Mouse (Mus musculus) lung, postnatal 0 days (tissue): ENCODE results near the gene Ppp1r3d. TPM values are rescaled to one million over a fixed set of nuclear protein-coding genes. Genes with fewer than 3 reads are reported as not detected.

Experiments
- ATAC-seq: fragments of 200-750 bp; cut with Nextera tagmentation; 2 replicates; pipeline ENCODE4 v1.8.0; 2017; ENCODE audit warnings: moderate library complexity
- DNase-seq: peaks from one replicate; pipeline ENCODE4 v3.0.0-alpha.2; 2016; ENCODE audit warnings: low spot score
- H3K27ac ChIP-seq: fragments of 300-500 bp; sonication (generic); 2 replicates; pipeline ENCODE4 v1.5.1; 2014; ENCODE audit warnings: antibody characterized with exemption, mild to moderate bottlenecking, low read length, mixed read lengths
- H3K27me3 ChIP-seq: fragments of 300-500 bp; sonication (generic); replicated peaks from 2 replicates; pipeline ENCODE4 v1.6.1; 2014; ENCODE audit warnings: low read length, mixed read lengths; ENCODE audit not compliant: insufficient read depth
- H3K36me3 ChIP-seq: fragments of 300-500 bp; sonication (generic); 2 replicates; pipeline ENCODE4 v1.6.1; 2014; ENCODE audit warnings: low read length, mixed read lengths; ENCODE audit not compliant: insufficient read depth
- H3K4me1 ChIP-seq: fragments of 300-500 bp; sonication (generic); 2 replicates; pipeline ENCODE4 v1.6.1; 2014; ENCODE audit warnings: antibody characterized with exemption, low read depth, low read length, mixed read lengths; ENCODE audit not compliant: insufficient read depth
- H3K4me2 ChIP-seq: fragments of 300-500 bp; sonication (generic); replicated peaks from 2 replicates; pipeline ENCODE4 v1.6.1; 2014; ENCODE audit warnings: low read depth, mild to moderate bottlenecking, low read length, moderate library complexity, mixed read lengths
- H3K4me3 ChIP-seq: fragments of 300-500 bp; sonication (generic); 2 replicates; pipeline ENCODE4 v1.5.1; 2014; ENCODE audit warnings: low read depth, low read length
- H3K9ac ChIP-seq: fragments of 300-500 bp; sonication (generic); replicated peaks from 2 replicates; pipeline ENCODE4 v1.6.1; 2014; ENCODE audit warnings: low read depth, mild to moderate bottlenecking
- H3K9me3 ChIP-seq: fragments of 300-500 bp; sonication (generic); 2 replicates; pipeline ENCODE4 v1.6.1; 2016; ENCODE audit warnings: low read length, mixed read lengths
- CTCF ChIP-seq: IDR thresholded peaks from 2 replicates; pipeline ENCODE4 v1.5.1; 2016; ENCODE audit warnings: antibody characterized with exemption, mild to moderate bottlenecking
- EP300 ChIP-seq: IDR thresholded peaks from 2 replicates; pipeline ENCODE4 v1.6.1; 2016; ENCODE audit warnings: antibody characterized with exemption, mild to moderate bottlenecking, control low read depth
- WGBS: fragments of 180-500 bp; shearing (Covaris S2); extraction: QIAGEN DNeasy Blood & Tissue Kit; methylation state at CpG from one replicate; pipeline ENCODE4 v1.1.7; 2014; 5-methylcytosine and 5-hydroxymethylcytosine counted together
- polyA plus RNA-seq: library from polyadenylated mRNA; unstranded; fragments of >200 nt; fragmentation: Nextera tagmentation; extraction: Ambion mirVana; gene quantifications from 2 replicates; pipeline ENCODE4 v1.2.1, GENCODE M21; 2015

Ppp1r3d gene
- polyA plus RNA-seq, 1 experiment from 2014 or later: 3.5 TPM

DNA sequence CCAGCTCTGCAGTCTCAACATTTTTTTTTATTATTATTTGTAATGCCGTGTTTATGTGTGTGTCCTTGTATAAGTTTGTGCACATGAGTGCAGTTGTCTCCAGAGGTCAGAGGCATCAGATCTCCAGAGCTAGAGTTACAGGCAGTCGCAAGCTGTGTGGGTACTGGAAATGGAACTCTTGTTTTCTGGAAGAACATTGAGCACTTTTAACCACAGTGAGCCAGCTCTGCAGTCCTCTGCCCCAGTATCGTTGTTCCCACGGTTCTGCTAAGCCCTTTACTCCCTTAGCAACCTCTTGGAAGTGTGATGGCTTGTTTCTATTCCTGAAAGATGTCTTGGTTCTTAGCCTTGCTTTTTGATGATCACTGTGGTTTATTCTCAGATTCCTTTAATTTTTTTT, 35.1 kb upstream of the Ppp1r3d start:
- no peak for TF ChIP-seq CTCF
- TF ChIP-seq EP300: no peak
- H3K27ac ChIP-seq: no peak overlapping the region
- DNase-seq (no peak), ATAC-seq (no peak)
- WGBS: 76% methylated on average over 4 of the region's 4 CpGs
- H3K27me3 ChIP-seq: no peaks in the 10 kb centered on the region
- H3K4me1 ChIP-seq: no peaks in the 10 kb centered on the region
- no peaks in the 10 kb centered on the region for H3K9me3 ChIP-seq
- H3K4me2 ChIP-seq: no peak overlapping the region
- no peak overlapping the region for H3K4me3 ChIP-seq
- no peaks in the 10 kb centered on the region for H3K36me3 ChIP-seq
- no peak overlapping the region for H3K9ac ChIP-seq

DNA sequence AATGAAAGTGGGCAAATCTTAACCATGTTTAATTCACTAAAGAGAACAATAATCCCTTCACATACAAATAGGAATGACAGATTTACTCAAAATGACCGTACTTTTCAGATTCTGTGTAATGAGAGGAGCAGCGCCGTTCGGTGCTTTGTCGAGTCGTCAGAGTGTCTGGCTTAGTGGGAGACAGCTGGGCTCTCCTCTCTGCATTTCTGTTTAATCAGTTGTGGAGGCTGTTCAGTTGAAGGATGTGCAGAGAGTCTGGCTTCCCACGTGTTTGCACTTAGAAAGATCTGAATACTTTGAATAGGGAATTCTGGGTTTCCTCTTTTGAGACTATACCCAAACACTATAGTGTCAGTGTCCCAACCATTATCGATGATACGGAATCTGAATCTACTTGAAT, 23.0 kb upstream of the Ppp1r3d start:
- ATAC-seq: no peak
- TF ChIP-seq EP300 (no peak), CTCF (no peak)
- 58% methylated on average over 9 of the region's 9 CpGs for WGBS

DNA sequence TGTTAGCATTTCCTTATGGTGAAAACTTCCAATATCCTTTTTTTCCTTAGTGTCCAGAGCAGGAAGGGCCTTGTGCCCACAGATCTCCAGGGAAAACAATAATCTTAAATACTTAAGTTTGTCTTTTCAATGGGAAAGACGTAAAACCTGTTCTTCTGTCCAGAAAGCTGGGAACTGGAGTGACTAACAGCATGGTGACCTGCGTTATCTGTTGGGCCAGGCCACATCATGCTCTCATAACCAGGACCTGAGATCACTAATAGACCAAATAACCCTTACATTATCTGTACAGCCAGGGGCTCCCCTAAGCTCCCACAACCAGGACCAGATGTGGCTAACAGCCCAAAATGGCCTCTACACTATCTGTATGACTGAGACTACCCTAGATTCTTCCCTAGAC, 19.6 kb upstream of the Ppp1r3d start:
- Histone ChIP-seq H3K4me3 (no peak overlapping the region), H3K27me3 (no peaks in the 10 kb centered on the region), H3K9me3 (no peaks in the 10 kb centered on the region), H3K36me3 (no peaks in the 10 kb centered on the region), H3K4me1 (no peaks in the 10 kb centered on the region), H3K27ac (no peak overlapping the region), H3K4me2 (no peak overlapping the region), H3K9ac (no peak overlapping the region)
- DNase-seq (no peak), ATAC-seq (no peak)
- TF ChIP-seq CTCF (no peak), EP300 (no peak)
- 76% methylated on average over 2 of the region's 2 CpGs for WGBS

More for the DNA sequence above, 23.0 kb upstream of the Ppp1r3d start:
- no peak for DNase-seq
- H3K9ac ChIP-seq: no peak overlapping the region
- H3K27ac ChIP-seq: no peak overlapping the region
- H3K4me3 ChIP-seq: no peak overlapping the region
- H3K9me3 ChIP-seq: no peaks in the 10 kb centered on the region
- H3K27me3 ChIP-seq: no peaks in the 10 kb centered on the region
- no peak overlapping the region for H3K4me2 ChIP-seq
- H3K4me1 ChIP-seq: no peaks in the 10 kb centered on the region
- H3K36me3 ChIP-seq: no peaks in the 10 kb centered on the region

DNA sequence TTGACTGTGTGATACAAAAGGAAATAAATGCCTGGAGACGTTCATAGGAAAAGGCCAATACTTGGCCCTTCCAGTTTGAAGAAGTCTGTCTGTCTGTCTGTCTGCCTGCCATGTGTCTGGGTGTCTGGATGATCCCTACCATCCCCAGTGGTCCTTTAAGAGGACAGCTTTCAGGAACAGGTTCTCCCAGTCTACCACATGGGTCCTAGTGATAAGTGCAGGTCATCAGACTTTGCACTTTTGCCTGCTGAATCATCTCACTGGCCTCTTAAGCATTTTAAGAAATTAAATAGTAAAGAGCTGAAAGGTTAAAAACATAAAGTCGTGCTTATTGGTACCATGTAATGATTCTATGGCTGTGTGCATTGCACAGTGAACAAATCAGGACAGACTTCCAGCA, 19.2 kb upstream of the Ppp1r3d start:
- Histone ChIP-seq H3K4me2 (no peak overlapping the region), H3K27me3 (no peaks in the 10 kb centered on the region), H3K27ac (no peak overlapping the region), H3K4me1 (no peaks in the 10 kb centered on the region), H3K4me3 (no peak overlapping the region), H3K9ac (no peak overlapping the region), H3K36me3 (no peaks in the 10 kb centered on the region), H3K9me3 (no peaks in the 10 kb centered on the region)
- TF ChIP-seq EP300: no peak
- no peak for TF ChIP-seq CTCF
- ATAC-seq (no peak), DNase-seq (no peak)
- WGBS: 61% methylated on average over 2 of the region's 2 CpGs

DNA sequence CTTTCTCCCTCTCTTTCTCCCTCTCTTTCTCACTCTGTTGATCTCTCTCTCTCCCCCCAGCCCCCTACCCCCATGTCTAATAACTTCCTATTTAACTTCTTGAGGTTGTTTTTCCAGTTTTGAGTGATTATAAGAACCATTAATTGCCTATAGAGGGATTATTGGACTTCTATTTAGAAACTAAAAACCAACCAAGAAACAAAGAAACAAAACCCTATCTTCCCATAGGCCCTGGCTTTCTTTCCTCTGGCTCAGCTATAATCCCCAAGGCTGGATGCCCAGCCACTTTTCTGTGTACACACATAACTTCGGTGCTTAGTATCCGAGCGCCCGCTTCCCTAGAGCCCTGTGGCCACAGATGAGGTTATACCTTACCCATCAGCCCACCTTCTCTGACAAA, 16.0 kb upstream of the Ppp1r3d start, which contains the start of gene Cdh26:
Cdh26 (plus strand) TSS at position 301 of the 400 bp plus-strand sequence.
- Histone ChIP-seq H3K27ac (no peak within 1 kb of the TSS), H3K36me3 (no peaks in the 10 kb centered on the region), H3K9me3 (no peaks in the 10 kb centered on the region), H3K4me1 (no peaks in the 10 kb centered on the region), H3K4me2 (no peak within 1 kb of the TSS), H3K9ac (no peak within 1 kb of the TSS), H3K27me3 (no peaks in the 10 kb centered on the region), H3K4me3 (no peak within 1 kb of the TSS)
- TF ChIP-seq CTCF (no peak), EP300 (no peak)
- ATAC-seq (no peak), DNase-seq (no peak)
- WGBS: 75% methylated on average over 4 of the region's 4 CpGs

DNA sequence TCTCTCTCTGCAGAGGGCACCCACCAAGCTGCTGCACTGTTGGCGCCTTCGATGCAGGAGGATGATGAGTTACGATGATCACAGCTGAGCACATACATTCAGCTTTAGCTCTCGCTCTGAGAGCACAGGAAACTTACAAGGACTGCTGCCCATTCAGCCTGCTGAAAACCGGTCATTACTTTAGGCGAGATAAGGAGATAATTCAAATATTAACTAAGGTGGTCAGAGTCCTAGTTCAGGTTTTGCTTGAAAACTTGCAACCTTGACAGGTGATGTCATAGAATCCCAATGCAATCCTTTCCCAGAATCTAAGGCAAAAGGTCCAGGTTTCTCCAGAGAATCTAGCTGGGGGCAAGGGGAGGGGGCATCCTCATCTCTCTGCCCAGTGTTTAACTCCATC, 15.2 kb upstream of the Ppp1r3d start:
- WGBS: 51% methylated on average over 6 of the region's 6 CpGs
- no peak for ATAC-seq

DNA sequence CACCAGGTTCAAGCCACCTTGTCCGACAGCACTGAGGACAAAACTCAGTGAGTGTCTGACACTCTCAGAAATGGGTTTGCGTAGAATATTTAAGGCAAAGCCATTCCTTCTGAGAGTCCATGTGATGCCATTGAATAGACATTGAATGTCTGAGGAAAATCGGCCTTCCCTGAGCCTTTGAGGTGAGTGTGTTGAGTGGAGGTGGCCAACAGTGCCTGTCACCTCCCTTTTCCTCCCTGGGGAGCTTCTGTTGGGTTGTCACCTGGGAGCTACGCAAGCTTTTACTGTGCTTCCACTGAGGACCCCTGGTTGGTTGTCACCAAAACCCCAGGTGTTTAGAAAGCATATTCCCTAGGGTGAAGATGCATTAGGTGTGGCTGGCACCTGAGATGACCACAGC, 14.4 kb upstream of the Ppp1r3d start:
- DNase-seq: no peak
- Histone ChIP-seq H3K4me1 (no peaks in the 10 kb centered on the region), H3K9me3 (no peaks in the 10 kb centered on the region), H3K27ac (no peak overlapping the region), H3K4me2 (no peak overlapping the region), H3K9ac (no peak overlapping the region), H3K36me3 (no peaks in the 10 kb centered on the region), H3K4me3 (no peak overlapping the region), H3K27me3 (no peaks in the 10 kb centered on the region)
- no peak for ATAC-seq
- WGBS: 81% methylated on average over 4 of the region's 4 CpGs
- no peak for TF ChIP-seq CTCF
- TF ChIP-seq EP300: no peak

More for the DNA sequence above, 15.2 kb upstream of the Ppp1r3d start:
- Histone ChIP-seq H3K36me3 (no peaks in the 10 kb centered on the region), H3K27me3 (no peaks in the 10 kb centered on the region), H3K4me2 (no peak overlapping the region), H3K9ac (no peak overlapping the region), H3K4me1 (no peaks in the 10 kb centered on the region), H3K4me3 (no peak overlapping the region), H3K27ac (no peak overlapping the region), H3K9me3 (no peaks in the 10 kb centered on the region)
- TF ChIP-seq CTCF (no peak), EP300 (no peak)
- DNase-seq: no peak
